Mouse (Mus musculus) kidney, adult 2 months (tissue): ENCODE measurements around the gene Tln2. TPM values are rescaled to one million over a fixed set of nuclear protein-coding genes. Genes with fewer than 3 reads are reported as not detected.

Experiments
- DNase-seq: peaks from one replicate; pipeline ENCODE4 v3.0.0; 2021
- H3K27ac ChIP-seq: fragments of 200-500 bp; 2 replicates; pipeline ENCODE4 v1.5.1; 2012; ENCODE audit warnings: low read depth, low read length, control low read depth, inconsistent platforms; ENCODE audit not compliant: insufficient read depth
- H3K27me3 ChIP-seq: fragments of 200-500 bp; replicated peaks from 2 replicates; pipeline ENCODE4 v1.6.1; 2012; ENCODE audit warnings: mild to moderate bottlenecking, moderate library complexity, low read length, inconsistent platforms; ENCODE audit not compliant: control insufficient read depth, insufficient read depth
- H3K36me3 ChIP-seq: fragments of 200-500 bp; 2 replicates; pipeline ENCODE4 v1.6.1; 2012; ENCODE audit warnings: mild to moderate bottlenecking, moderate library complexity, low read length, inconsistent platforms; ENCODE audit not compliant: control insufficient read depth, insufficient read depth
- H3K4me1 ChIP-seq: fragments of 200-500 bp; 2 replicates; pipeline ENCODE4 v1.6.1; 2011; ENCODE audit warnings: low read length; ENCODE audit not compliant: control insufficient read depth, insufficient read depth
- H3K4me3 ChIP-seq: fragments of 200-500 bp; 2 replicates; pipeline ENCODE4 v1.5.1; 2011; ENCODE audit warnings: mild to moderate bottlenecking, low read depth, low read length, control low read depth; ENCODE audit not compliant: insufficient read depth
- CTCF ChIP-seq: fragments of 200-500 bp; conservative IDR thresholded peaks from 2 replicates; pipeline ENCODE4 v1.5.1; 2011; ENCODE audit warnings: low read depth, mild to moderate bottlenecking, control low read depth, low read length, moderate library complexity, mixed read lengths; ENCODE audit not compliant: insufficient read depth, insufficient read length
- POLR2A ChIP-seq: fragments of 200-500 bp; IDR thresholded peaks from one replicate; pipeline ENCODE4 v1.6.1; 2011; ENCODE audit warnings: low read depth, low read length, control low read depth
- WGBS: fragments of 180-500 bp; shearing (Covaris S2); methylation state at CpG from one replicate; pipeline ENCODE4 v1.1.7; 2018; 5-methylcytosine and 5-hydroxymethylcytosine counted together
- polyA plus RNA-seq: library from polyadenylated mRNA; depleted of rRNA; stranded (reverse); fragments of >200 nt; gene quantifications from 2 replicates; pipeline ENCODE4 v1.2.3, GENCODE M21; 2012; rRNA removed

Tln2 gene
- polyA plus RNA-seq, 1 experiment: 113 TPM

DNA sequence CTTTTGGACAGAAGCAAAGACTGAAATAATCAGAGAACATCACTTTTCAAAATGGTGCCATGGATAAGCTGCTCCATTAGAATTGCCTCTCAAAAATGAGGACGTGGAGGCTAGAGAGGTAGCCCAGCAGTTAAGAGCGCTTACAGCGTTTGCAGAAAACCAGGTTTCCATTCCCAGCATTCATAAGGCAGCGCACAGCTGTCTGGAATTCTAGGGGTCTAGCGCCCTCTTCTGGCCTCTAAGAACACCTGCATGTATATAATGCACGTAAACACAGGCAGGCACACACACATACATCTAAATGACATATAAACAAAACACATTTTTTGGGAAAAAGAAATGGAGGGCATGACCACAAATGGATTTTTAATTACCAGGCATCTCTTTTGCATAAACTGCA lies 385.7 kb downstream of the Tln2 start:
- no peak for DNase-seq
- H3K36me3 ChIP-seq: no peaks in the 10 kb centered on the region
- no peak for TF ChIP-seq POLR2A
- no peak for TF ChIP-seq CTCF
- no peaks in the 10 kb centered on the region; the same call in 1 of the 2 replicates for H3K27me3 ChIP-seq
- no peak overlapping the region for H3K27ac ChIP-seq
- 92% methylated on average over 6 of the region's 6 CpGs for WGBS
- H3K4me1 ChIP-seq: no peaks in the 10 kb centered on the region
- no peak overlapping the region for H3K4me3 ChIP-seq

DNA sequence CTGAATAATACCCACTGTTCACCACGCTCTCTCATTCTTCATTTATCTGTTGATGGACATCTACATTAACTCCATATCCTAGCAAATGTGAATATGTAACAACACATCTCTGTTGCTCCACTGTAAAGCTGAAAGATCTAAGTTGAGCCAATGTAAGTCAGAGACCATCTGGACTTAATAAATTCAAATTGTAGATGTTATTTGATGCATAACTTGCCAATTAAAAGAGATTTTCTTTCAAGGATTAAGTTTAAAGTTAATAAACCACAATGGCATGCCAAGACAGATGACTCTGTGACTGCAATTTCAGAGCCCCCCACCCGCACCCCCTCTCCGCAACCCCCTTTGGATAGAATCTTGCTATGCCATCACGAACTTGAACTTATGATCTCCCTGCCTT lies 386.3 kb downstream of the Tln2 start:
- H3K4me3 ChIP-seq: no peak overlapping the region
- H3K4me1 ChIP-seq: no peaks in the 10 kb centered on the region
- no peak overlapping the region for H3K27ac ChIP-seq
- no peak for DNase-seq
- TF ChIP-seq CTCF: no peak
- TF ChIP-seq POLR2A: no peak
- no peaks in the 10 kb centered on the region for H3K36me3 ChIP-seq
- 97% methylated on average over 4 of the region's 4 CpGs for WGBS
- H3K27me3 ChIP-seq: no peaks in the 10 kb centered on the region; the same call in 1 of the 2 replicates

DNA sequence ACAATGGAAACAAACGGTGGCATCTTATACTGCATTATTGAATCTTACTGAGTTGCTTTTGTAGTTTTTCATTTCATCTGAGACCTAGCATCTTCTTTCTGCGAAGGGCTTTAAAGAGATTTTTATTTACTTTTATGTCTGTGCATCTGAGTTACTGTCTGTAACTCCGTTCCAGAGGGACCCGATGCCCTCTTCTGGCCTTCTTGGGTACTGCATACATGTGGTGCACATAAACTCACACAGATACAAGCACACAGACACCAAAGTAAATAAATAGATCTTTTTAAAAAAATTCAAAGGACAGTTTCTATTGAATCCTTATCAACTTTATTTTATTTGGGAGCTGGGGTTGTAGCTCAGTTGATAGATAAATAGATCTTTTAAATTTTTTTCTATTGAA lies 388.1 kb downstream of the Tln2 start:
- TF ChIP-seq POLR2A: no peak
- 0 out of 2 replicates have a peak, but pooled peaks have one; percentile 10 for TF ChIP-seq CTCF
- Histone ChIP-seq H3K27me3 (no peaks in the 10 kb centered on the region; the same call in 1 of the 2 replicates), H3K27ac (no peak overlapping the region), H3K4me1 (no peaks in the 10 kb centered on the region), H3K36me3 (no peaks in the 10 kb centered on the region), H3K4me3 (no peak overlapping the region)
- DNase-seq: no peak
- 99% methylated on average over 4 of the region's 4 CpGs for WGBS

DNA sequence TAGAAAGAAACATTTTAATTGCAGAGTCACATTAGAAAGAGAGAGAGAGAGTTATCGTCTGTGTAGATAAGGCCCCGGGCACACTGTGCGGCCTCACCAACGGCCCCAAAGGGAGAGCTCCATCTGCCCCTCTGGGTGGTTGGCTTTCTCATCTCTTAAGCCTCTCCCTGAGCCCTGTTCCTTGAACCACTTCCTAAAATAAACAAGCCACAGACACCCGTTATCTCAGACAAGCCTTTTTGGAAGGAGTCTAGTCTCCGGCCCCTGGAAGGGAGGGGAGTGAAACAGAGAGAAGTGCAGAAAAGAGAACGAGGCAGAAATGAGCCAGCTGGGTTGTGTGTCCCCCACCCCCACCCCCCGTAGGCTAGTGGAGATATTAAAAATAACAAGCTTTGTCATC lies 388.7 kb downstream of the Tln2 start:
- no peak overlapping the region for H3K27ac ChIP-seq
- DNase-seq: no peak

DNA sequence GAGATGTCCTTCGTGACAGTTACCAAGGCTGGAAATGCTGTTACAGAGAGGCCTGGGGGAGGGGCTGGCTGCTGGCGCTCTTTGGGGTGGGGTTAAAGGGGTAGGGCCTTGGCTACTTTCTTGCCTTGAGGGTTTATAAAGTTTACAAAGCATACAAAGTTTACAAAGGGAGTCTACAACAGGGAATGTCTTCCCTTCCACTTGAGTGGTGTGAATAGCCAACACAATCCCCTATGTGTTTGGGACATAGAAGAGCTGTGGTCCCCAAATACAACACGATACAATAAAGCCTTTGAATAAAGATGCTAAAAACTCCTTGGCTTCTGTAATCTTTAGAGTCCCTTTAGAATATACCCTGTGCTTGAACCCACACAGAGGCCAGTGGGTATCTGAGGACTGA lies 389.5 kb downstream of the Tln2 start:
- Histone ChIP-seq H3K36me3 (no peaks in the 10 kb centered on the region), H3K4me3 (no peak overlapping the region), H3K27ac (no peak overlapping the region), H3K27me3 (no peaks in the 10 kb centered on the region; the same call in 1 of the 2 replicates), H3K4me1 (no peaks in the 10 kb centered on the region)
- DNase-seq: no peak
- WGBS: 89% methylated on average over 3 of the region's 3 CpGs
- TF ChIP-seq POLR2A (no peak), CTCF (no peak)

More for the DNA sequence above, 388.7 kb downstream of the Tln2 start:
- no peaks in the 10 kb centered on the region; the same call in 1 of the 2 replicates for H3K27me3 ChIP-seq
- no peaks in the 10 kb centered on the region for H3K36me3 ChIP-seq
- no peaks in the 10 kb centered on the region for H3K4me1 ChIP-seq
- WGBS: 77% methylated on average over 8 of the region's 8 CpGs
- no peak overlapping the region for H3K4me3 ChIP-seq
- TF ChIP-seq CTCF: no peak
- no peak for TF ChIP-seq POLR2A

Other genes with a start within 250 kb of the Tln2 start
- gene C2cd4b, start 199.7 kb upstream of the Tln2 start, polyA plus RNA-seq: not detected in 2 replicates